Comparison of ENCODE assay signal across 31 mouse cellular contexts in the genomic region with DNA sequence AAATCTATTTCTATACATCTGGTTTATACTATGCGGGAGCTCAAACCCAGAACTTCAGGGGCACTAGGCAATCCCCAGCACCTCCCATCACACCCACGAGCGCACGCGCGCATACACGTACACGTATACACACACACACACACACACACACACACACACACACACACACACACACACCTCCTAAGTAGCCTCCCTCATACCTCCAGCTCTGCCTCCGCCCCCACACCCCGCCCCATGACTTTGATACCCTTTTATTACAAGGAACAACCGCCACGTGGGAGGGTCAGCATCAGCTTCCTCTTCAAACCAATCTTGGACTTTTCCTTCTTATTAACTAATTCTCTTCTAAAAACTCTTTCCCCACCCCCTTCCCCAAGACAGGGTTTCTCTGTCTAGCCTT. TPM values are rescaled to one million over a fixed set of nuclear protein-coding genes. Genes with fewer than 3 reads are reported as not detected.
"Had no signal": no experiment of that assay in that cellular context is flagged by ENCODE, and none has a peak within 500 bp of the region (broad histone marks: within the 10 kb centered on the region; RNA-seq: fewer than 3 reads in every experiment).

No protein-coding gene starts in this region.

- H3K27ac ChIP-seq: kidney, postnatal 0 days; limb, embryonic 10.5 days; limb, embryonic 13.5 days; liver, embryonic 15.5 days; midbrain, embryonic 12.5 days; midbrain, embryonic 15.5 days; neural tube, embryonic 13.5 days; stomach, embryonic 15.5 days had no signal

- DNase-seq: kidney, adult 2 months; kidney, postnatal 36 days; lung, adult 2 months; lung, postnatal 14 days; lung, postnatal 4 days; retina, postnatal 1 day; right cerebral cortex, postnatal 25 days; spleen, adult 18-20 months; thymus, adult 18-20 months; thymus, postnatal 4 days had no signal

- H3K36me3 ChIP-seq: limb, embryonic 10.5 days; limb, embryonic 13.5 days; liver, embryonic 15.5 days; midbrain, embryonic 12.5 days; midbrain, embryonic 15.5 days; neural tube, embryonic 13.5 days; stomach, embryonic 15.5 days had no signal

- H3K4me3 ChIP-seq: limb, embryonic 10.5 days; limb, embryonic 13.5 days; liver, embryonic 15.5 days; midbrain, embryonic 12.5 days; midbrain, embryonic 15.5 days; myocyte; neural tube, embryonic 13.5 days; stomach, embryonic 15.5 days had no signal

- ATAC-seq: intestine, postnatal 0 days; midbrain, embryonic 15.5 days had no signal

- H3K4me1 ChIP-seq: limb, embryonic 10.5 days; limb, embryonic 13.5 days; midbrain, embryonic 12.5 days; midbrain, embryonic 15.5 days; stomach, embryonic 15.5 days had no signal

- H3K9me3 ChIP-seq: limb, embryonic 10.5 days; limb, embryonic 13.5 days; liver, embryonic 15.5 days; midbrain, embryonic 12.5 days; midbrain, embryonic 15.5 days; neural tube, embryonic 13.5 days; stomach, embryonic 15.5 days had no signal

- H3K27me3 ChIP-seq: liver, embryonic 15.5 days; midbrain, embryonic 12.5 days; midbrain, embryonic 15.5 days; neural tube, embryonic 13.5 days; stomach, embryonic 15.5 days had no signal

- H3K9ac ChIP-seq: limb, embryonic 13.5 days; liver, embryonic 15.5 days; midbrain, embryonic 12.5 days; midbrain, embryonic 15.5 days; neural tube, embryonic 13.5 days; stomach, embryonic 15.5 days had no signal

- H3K4me2 ChIP-seq: limb, embryonic 13.5 days; liver, embryonic 15.5 days; midbrain, embryonic 12.5 days; midbrain, embryonic 15.5 days; neural tube, embryonic 13.5 days; stomach, embryonic 15.5 days had no signal

RNA-seq across cellular contexts. Expression of gene Gdf3, which starts 2.2 kb away (rescaled TPM):
- total RNA-seq: layer of hippocampus, postnatal 14 days; left cerebral cortex, adult 18-20 months; left cerebral cortex, postnatal 25 days; liver, adult 2 months had no signal
- polyA plus RNA-seq: kidney, adult 2 months; kidney, embryonic 14.5 days; kidney, postnatal 0 days; limb, embryonic 10.5 days; lung, adult 2 months; midbrain, embryonic 12.5 days; midbrain, embryonic 15.5 days; myocyte; neural tube, embryonic 13.5 days had no signal

RNA-seq across cellular contexts. Expression of gene Dppa3, which starts 18.5 kb away (rescaled TPM):
- total RNA-seq: layer of hippocampus, postnatal 14 days; left cerebral cortex, adult 18-20 months; left cerebral cortex, postnatal 25 days; liver, adult 2 months; megakaryocyte progenitor cell, adult 5-6 weeks; megakaryocyte-erythroid progenitor cell, adult 5-6 weeks; monocyte, adult 5-6 weeks; neutrophil, adult 5-6 weeks had no signal
- polyA plus RNA-seq: intestine, postnatal 0 days; kidney, adult 2 months; kidney, embryonic 14.5 days; kidney, postnatal 0 days; limb, embryonic 10.5 days; limb, embryonic 13.5 days; liver, adult 2 months; liver, embryonic 15.5 days; lung, adult 2 months; midbrain, embryonic 12.5 days; midbrain, embryonic 15.5 days; myocyte; neural tube, embryonic 13.5 days; stomach, embryonic 15.5 days had no signal

RNA-seq across cellular contexts. Expression of gene Aicda, which starts 54.1 kb away (rescaled TPM):
- total RNA-seq: layer of hippocampus, postnatal 14 days; left cerebral cortex, adult 18-20 months; left cerebral cortex, postnatal 25 days; liver, adult 2 months; megakaryocyte progenitor cell, adult 5-6 weeks; megakaryocyte-erythroid progenitor cell, adult 5-6 weeks; monocyte, adult 5-6 weeks had no signal
- polyA plus RNA-seq: intestine, postnatal 0 days; kidney, adult 2 months; kidney, embryonic 14.5 days; kidney, postnatal 0 days; limb, embryonic 10.5 days; liver, adult 2 months; liver, embryonic 15.5 days; lung, adult 2 months; lung, embryonic 16.5 days; midbrain, embryonic 12.5 days; myocyte; testis, adult 2 months had no signal
